Mouse (Mus musculus): ENCODE data around the gene Trpm3.
A peak's percentile ranks its signal among the peaks of the same experiment; 100 is the strongest.
"Not testable (repeated sequence)": the region's sequence is repeated elsewhere in the genome, so short reads cannot be mapped to it uniquely, and the experiment has no call there.

Gene Trpm3

GRCm38 (mm10) chr19:22973727-22974126 lies 834.9 kb downstream of the Trpm3 start:
- DNase-seq (ENCODE audit: low spot score in 2 of 2) = no peak

- no peak for DNase-seq (ENCODE audit: low spot score in 2 of 2)
Measured at GRCm38 (mm10) chr19:22975801-22976200, 837.0 kb downstream of the Trpm3 start.

GRCm38 (mm10) chr19:22977508-22977907 lies 838.7 kb downstream of the Trpm3 start:
- no peak for DNase-seq (ENCODE audit: low spot score in 2 of 2)

GRCm38 (mm10) chr19:22978763-22979162 lies 839.9 kb downstream of the Trpm3 start:
- DNase-seq (ENCODE audit: low spot score in 2 of 2) = no peak

GRCm38 (mm10) chr19:22979191-22979590 lies 840.3 kb downstream of the Trpm3 start:
- DNase-seq (ENCODE audit: low spot score in 2 of 2) = no peak

- DNase-seq (ENCODE audit: low spot score in 2 of 2) = no peak
Measured at GRCm38 (mm10) chr19:22987914-22988313, 849.1 kb downstream of the Trpm3 start.

GRCm38 (mm10) chr19:22993946-22994345 lies 855.1 kb downstream of the Trpm3 start:
- no peak for DNase-seq (ENCODE audit: low spot score in 2 of 2)

GRCm38 (mm10) chr19:22994531-22994930 lies 855.7 kb downstream of the Trpm3 start:
- DNase-seq (ENCODE audit: low spot score in 2 of 2) = no peak

GRCm38 (mm10) chr19:23000293-23000692 lies 861.4 kb downstream of the Trpm3 start:
- no peak for DNase-seq (ENCODE audit: low spot score in 2 of 2)

- no peak for DNase-seq (ENCODE audit: low spot score in 2 of 2)
Measured at GRCm38 (mm10) chr19:23003861-23004260, 865.0 kb downstream of the Trpm3 start.

- no peak for DNase-seq (ENCODE audit: low spot score in 2 of 2)
Measured at GRCm38 (mm10) chr19:23005851-23006250, 867.0 kb downstream of the Trpm3 start.

GRCm38 (mm10) chr19:23006517-23007273 lies 867.8 kb downstream of the Trpm3 start:
- DNase-seq (ENCODE audit: low spot score in 2 of 2) = no peak

- DNase-seq (ENCODE audit: low spot score in 2 of 2) = no peak
Measured at GRCm38 (mm10) chr19:23013695-23014094, 874.8 kb downstream of the Trpm3 start.

- DNase-seq (ENCODE audit: low spot score in 2 of 2) = peak in 1 of 2 experiments; percentile 10
Measured at GRCm38 (mm10) chr19:23015516-23015915, 876.7 kb downstream of the Trpm3 start.

- no peak for DNase-seq (ENCODE audit: low spot score in 2 of 2)
Measured at GRCm38 (mm10) chr19:23018186-23018727, 879.4 kb downstream of the Trpm3 start.

- DNase-seq (ENCODE audit: low spot score in 2 of 2) = no peak
Measured at GRCm38 (mm10) chr19:23022902-23023301, 884.1 kb downstream of the Trpm3 start.

GRCm38 (mm10) chr19:23023316-23023960 lies 884.6 kb downstream of the Trpm3 start:
- no peak for DNase-seq (ENCODE audit: low spot score in 2 of 2)

- no peak for DNase-seq (ENCODE audit: low spot score in 2 of 2)
Measured at GRCm38 (mm10) chr19:23024821-23025220, 886.0 kb downstream of the Trpm3 start.

- DNase-seq (ENCODE audit: low spot score in 2 of 2) = no peak
Measured at GRCm38 (mm10) chr19:23026427-23026826, 887.6 kb downstream of the Trpm3 start.

- DNase-seq (ENCODE audit: low spot score in 2 of 2) = no peak
Measured at GRCm38 (mm10) chr19:23028283-23028682, 889.4 kb downstream of the Trpm3 start.

GRCm38 (mm10) chr19:23033343-23033742 lies 894.5 kb downstream of the Trpm3 start:
- not testable (repeated sequence) for DNase-seq (ENCODE audit: low spot score in 2 of 2)

- DNase-seq (ENCODE audit: low spot score in 2 of 2) = no peak
Measured at GRCm38 (mm10) chr19:23034117-23034516, 895.3 kb downstream of the Trpm3 start.

GRCm38 (mm10) chr19:23034933-23035332 lies 896.1 kb downstream of the Trpm3 start:
- DNase-seq (ENCODE audit: low spot score in 2 of 2) = no peak

Measured in spleen, postnatal 14 days (tissue).